Mouse (Mus musculus) layer of hippocampus, postnatal 25 days (tissue): ENCODE measurements around the gene Gprin1. TPM values are rescaled to one million over a fixed set of nuclear protein-coding genes. Genes with fewer than 3 reads are reported as not detected.

Experiments
- DNase-seq, 2 experiments: peaks; one replicate each; pipeline ENCODE4 v3.0.0; 2022; ENCODE audit warnings: mixed read lengths in 2 of 2, low spot score in 1 of 2; ENCODE audit errors: extremely low spot score in 1 of 2
- total RNA-seq, 2 experiments: library from RNA; stranded (reverse); gene quantifications; 2 replicates each; pipeline ENCODE4 v1.2.3; 2021

Gene Gprin1
- total RNA-seq, 2 experiments from 2014 or later, result 149 to 152 TPM

GRCm38 (mm10) chr13:54760906-54761305 lies 11.2 kb upstream of the Gprin1 start:
- DNase-seq, result no peak

- DNase-seq, result peak; percentile 65 to 70
Observed at GRCm38 (mm10) chr13:54760164-54760795, 10.6 kb upstream of the Gprin1 start.

DNA sequence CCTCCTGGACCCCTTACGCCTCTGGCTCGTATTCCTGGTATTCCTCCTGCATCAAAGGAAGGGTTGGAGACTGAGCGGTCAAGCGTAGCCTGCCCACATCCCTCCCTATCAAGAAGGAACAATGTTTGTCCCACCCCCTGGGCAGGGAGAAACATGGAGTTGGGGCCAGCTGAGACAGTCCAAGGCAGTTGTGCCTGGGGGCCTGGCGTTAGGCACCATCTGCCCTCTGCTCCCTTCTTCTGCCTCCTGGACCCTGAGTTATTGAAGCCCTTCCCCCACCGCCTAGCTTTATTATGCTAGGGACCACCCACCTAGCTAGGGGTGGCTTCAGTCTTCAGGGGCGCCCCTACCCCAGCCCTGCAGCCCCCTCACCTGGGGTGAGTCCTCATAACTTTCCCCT lies 9.8 kb upstream of the Gprin1 start:
- peak in 1 of 2 experiments; percentile 9 for DNase-seq

DNA sequence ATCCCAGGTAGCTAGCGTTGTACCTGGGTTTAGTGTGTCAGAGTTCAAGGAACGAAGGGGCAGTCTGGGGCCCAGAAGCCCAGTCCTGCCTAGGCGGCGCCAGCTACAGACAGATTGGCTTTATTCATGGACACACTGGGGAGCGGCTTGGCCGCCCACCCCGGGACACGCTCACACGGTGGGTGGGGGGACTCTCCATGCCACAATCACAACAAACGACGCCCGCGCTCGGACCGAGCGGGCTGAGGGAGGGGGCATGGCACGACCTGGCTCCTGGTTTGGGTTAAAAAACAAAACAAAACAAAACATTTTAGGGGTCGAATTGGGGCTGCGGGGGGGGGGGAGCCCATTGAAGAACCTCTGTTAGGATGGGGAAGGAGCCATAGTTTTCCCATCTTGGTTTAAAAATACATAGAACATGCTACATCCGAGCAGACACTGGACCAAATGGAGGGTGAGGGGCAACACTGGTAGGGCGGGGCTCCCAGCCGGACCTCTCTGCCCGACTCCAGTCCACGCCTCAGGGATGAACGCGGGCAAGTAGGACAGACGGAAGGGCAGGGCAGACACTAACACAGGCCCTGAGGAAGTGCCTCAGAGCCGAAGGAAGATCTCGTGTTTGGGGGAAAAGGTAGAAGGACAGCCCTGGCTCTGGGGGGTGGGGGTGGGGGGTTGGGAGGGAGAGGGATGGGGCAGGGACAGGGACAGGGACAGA lies 9.2 kb upstream of the Gprin1 start:
- peak in 1 of 2 experiments; percentile 12 for DNase-seq

DNA sequence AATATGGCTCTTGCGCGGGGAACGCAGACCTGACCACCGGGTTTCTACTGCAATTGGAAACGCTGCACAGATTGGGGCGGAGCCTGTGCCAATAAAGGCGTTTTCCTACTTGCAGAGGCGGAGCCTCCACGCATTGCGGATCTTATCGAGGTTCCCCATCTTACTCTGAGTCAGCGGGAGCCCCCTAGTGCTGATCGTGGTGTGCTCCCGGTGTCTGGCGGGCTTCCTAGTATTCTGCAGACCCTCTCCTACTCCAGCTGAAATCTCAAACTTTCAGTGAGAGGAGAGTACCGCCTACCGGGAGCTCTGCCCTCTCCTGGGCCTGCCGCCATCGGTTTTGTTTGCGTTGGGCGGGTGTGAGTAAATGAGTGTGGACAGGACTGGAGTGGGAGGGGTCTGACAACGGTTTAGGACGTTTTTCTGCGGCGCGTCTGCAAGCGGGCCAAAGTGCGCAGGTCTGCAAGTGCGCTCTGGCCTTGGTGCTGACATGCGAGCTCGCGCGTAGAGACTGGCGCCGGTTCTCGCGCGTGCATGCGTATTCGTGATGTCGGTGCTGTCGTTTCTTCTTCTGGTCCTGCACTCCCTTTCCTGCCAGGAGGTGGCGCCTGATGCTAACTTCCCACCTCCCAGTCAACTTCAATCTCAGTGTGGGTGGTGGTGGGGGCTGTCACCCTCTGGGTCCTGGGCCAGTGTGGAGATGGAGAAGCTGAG lies 8.5 kb upstream of the Gprin1 start:
- peak; percentile 82 to 88 for DNase-seq

- DNase-seq, result peak in 1 of 2 experiments; percentile 17
Observed at GRCm38 (mm10) chr13:54757093-54757830, 7.6 kb upstream of the Gprin1 start.

DNA sequence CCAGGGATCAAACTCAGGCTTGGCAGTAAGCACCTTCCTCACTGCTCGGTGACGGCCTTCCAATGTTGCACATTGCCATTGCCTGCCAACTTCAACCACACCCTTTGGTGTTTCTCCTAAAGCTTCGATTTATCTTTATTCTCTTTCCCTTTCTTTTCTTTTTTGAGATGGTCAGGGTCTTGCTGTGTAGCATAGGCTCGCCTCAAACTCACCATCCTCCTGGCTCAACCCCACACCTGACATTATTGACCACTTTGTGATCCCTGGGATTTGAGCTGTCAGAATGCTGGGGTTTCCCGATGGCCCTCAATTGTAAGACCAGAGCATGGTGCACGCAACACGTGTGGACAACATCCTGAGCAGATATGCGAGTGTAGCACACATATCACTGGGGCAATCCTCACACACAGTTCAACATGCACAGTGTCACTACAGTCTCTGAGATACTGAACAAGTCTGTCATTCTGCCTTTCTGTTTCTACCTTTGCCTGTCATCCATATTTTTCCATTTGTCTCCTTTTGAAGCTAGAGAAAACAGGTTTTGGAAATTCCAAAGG lies 6.6 kb upstream of the Gprin1 start:
- peak in 1 of 2 experiments; percentile 15 for DNase-seq

DNA sequence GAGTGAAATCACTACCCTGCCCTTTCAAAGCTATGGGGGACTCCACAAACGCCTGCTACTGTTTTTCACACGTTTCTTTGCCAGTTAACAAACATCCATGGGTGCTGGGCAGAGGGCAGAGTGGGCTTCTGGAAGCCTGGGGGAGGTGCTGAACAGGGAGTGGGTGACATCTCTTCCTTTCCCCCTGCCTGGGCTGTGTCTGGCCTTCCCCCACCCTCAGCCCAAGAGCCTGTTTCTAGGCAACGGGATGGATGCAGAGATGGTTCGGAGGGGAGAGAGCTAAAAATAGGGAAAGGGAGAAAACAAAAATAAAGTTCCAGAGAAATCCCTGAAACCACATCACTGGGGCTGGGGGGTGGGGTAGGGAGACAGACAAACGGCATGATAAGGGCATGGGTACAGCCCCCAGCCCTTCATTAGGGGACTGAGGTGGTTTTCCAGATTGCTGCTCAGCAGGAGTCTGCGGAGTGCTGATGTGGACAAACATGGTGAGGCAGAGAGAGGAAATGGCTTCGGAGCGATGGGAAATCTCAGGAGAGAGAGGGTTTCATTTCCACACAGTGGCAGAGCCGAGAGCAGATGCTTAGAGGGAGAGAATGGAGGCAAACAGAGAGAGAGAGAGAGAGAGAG lies 5.6 kb upstream of the Gprin1 start:
- DNase-seq, result peak in 1 of 2 experiments; percentile 31

DNA sequence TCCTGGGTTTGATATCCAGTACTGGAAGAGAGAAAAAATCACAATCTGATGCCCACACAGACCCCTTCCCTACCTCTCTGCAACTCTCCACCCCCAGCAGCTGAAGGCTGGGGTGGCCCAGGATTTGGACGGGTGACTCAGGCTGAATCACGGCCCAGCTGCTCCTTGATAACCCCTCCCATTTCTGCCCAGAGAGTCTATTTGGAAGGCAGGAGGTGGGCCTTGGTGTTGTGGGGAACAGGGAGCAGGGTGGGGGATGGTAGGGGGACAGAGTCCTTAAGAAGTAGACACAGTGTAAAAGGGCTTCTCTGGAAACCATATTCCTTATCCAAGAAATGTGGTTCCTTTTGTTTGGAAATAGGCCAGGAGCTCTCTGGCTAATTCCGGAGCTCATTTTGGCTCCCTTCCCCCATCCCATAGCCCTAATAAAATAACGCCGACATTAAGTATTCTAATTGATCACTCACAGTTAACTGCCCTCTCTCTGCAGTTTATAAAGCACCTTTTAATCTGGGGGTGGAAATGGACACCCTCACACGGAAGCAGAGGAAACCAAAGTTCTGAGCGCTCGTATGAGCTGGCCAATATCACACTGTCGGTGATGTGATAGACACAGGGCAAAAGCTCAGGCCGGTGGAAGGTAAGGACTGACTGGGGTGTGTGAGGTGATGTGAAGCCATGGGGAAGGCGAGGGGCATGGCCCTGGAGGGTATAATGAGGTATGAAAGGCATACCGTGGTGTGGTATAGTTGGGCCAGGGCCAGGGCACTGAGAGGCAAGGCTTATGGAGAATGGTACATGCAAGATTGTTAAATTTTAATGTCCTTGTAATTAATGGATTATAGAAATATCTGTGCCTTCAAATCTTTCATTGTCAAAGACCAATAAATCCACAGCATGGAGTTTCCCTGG lies 4.8 kb upstream of the Gprin1 start:
- peak in 1 of 2 experiments; percentile 9 for DNase-seq

- no peak for DNase-seq
Observed at GRCm38 (mm10) chr13:54753733-54754132, 4.1 kb upstream of the Gprin1 start.

DNA sequence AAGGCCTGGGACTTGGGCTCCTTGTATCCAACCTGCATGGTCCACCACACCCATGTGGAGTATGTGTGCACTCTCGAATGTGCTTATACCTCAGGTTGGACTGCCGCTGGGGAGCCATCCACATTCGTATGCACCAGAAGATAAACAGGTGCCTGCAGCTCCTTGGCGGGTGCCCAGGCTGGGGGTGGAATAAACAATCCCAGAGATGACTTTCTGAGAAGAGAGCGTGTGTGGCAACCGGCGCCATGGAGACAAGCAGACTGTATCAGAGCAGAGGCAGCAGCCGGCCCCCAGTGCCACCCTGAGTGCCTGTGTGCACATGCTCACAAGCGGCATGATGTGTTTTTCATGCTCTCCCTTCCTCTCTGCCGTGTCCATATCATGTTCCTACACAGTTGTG lies 3.0 kb upstream of the Gprin1 start:
- DNase-seq, result peak; percentile 69 to 81

- no peak for DNase-seq
Observed at GRCm38 (mm10) chr13:54750699-54751098, 1.0 kb upstream of the Gprin1 start.

GRCm38 (mm10) chr13:54749061-54749863 lies 412 bp downstream of the Gprin1 start:
- DNase-seq, result peak; percentile 66 to 67

GRCm38 (mm10) chr13:54748721-54749060 lies 983 bp downstream of the Gprin1 start:
- DNase-seq, result no peak

GRCm38 (mm10) chr13:54748190-54748589 lies 1.5 kb downstream of the Gprin1 start:
- no peak for DNase-seq

DNA sequence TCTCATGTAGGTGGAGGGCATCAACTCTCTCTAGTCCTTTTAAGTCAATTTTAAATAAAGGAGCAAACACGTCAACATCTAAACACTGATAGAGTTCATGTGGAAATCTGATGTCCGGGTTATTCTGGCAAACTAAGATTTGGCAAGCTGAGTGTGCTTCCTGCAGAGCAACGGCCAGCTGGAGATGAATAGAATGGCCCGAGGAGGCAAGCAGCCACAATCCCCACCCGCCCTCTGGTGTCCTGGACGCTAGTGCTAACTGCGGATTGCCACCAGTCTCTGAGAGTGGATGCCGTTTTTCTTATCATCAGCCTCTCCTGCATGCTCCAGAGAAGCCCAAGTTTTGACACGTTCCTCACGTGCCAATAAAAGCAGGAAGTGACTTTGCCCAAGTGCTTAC lies 2.8 kb downstream of the Gprin1 start:
- DNase-seq, result no peak

DNA sequence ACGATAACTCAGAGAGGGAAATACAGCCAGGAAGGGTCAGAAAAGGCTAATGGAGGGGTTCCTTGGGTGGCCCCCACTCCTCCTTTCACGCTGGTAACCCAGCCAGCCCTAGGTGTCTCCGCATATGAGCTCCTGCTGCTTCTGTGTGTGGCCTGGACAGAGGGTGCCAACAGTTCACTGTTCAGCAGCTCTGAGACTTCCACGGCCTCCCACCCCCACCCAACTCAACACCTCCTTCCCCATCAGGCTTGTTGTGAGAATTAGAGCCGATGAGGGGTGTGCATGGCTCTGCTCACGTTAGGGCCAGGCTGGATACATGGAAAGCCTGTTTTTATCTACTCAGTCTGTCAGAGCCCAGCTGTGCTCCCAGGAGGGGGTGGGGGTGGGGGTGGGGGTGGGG lies 3.6 kb downstream of the Gprin1 start:
- DNase-seq, result no peak

DNA sequence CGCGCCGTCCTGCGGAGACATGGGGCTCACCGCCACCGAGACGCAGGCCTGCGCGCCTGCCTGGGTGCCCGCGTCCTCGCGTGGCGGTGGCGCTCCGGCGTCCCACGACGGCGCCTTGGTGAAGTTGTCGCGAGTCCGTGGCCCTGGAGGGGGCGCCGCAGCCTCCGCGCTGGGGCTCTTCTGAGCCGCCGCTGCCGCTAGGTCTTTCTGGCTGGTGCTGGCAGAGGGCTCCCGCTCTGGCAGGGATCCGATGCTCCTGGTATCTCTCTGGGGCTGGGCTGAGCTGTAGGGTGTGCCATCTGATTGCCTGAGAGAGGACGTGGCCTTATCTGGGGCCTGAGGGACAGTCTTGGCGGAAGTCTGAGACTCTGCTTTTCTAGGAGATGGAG lies 11.5 kb downstream of the Gprin1 start:
- no peak for DNase-seq
